Mouse (Mus musculus) lung, postnatal 0 days (tissue): ENCODE measurements at regions not wholly inside any gene's neighbourhood (a gene's known extent, or its start where the extent isn't known, plus 50 kb on each side); places are given as distances from the start of the nearest gene placed in this dataset.
"Not testable (repeated sequence)": the region's sequence is repeated elsewhere in the genome, so short reads cannot be mapped to it uniquely, and the experiment has no call there.

Experiments used
- ATAC-seq: fragments of 200-750 bp; cut with Nextera tagmentation; 2 replicates; pipeline ENCODE4 v1.8.0; 2017; ENCODE audit warnings: moderate library complexity
- DNase-seq: peaks from one replicate; pipeline ENCODE4 v3.0.0-alpha.2; 2016; ENCODE audit warnings: low spot score
- H3K27ac ChIP-seq: fragments of 300-500 bp; sonication (generic); 2 replicates; pipeline ENCODE4 v1.5.1; 2014; ENCODE audit warnings: antibody characterized with exemption, mild to moderate bottlenecking, low read length, mixed read lengths
- H3K27me3 ChIP-seq: fragments of 300-500 bp; sonication (generic); replicated peaks from 2 replicates; pipeline ENCODE4 v1.6.1; 2014; ENCODE audit warnings: low read length, mixed read lengths; ENCODE audit not compliant: insufficient read depth
- H3K36me3 ChIP-seq: fragments of 300-500 bp; sonication (generic); 2 replicates; pipeline ENCODE4 v1.6.1; 2014; ENCODE audit warnings: low read length, mixed read lengths; ENCODE audit not compliant: insufficient read depth
- H3K4me1 ChIP-seq: fragments of 300-500 bp; sonication (generic); 2 replicates; pipeline ENCODE4 v1.6.1; 2014; ENCODE audit warnings: antibody characterized with exemption, low read depth, low read length, mixed read lengths; ENCODE audit not compliant: insufficient read depth
- H3K4me2 ChIP-seq: fragments of 300-500 bp; sonication (generic); replicated peaks from 2 replicates; pipeline ENCODE4 v1.6.1; 2014; ENCODE audit warnings: low read depth, mild to moderate bottlenecking, low read length, moderate library complexity, mixed read lengths
- H3K4me3 ChIP-seq: fragments of 300-500 bp; sonication (generic); 2 replicates; pipeline ENCODE4 v1.5.1; 2014; ENCODE audit warnings: low read depth, low read length
- H3K9ac ChIP-seq: fragments of 300-500 bp; sonication (generic); replicated peaks from 2 replicates; pipeline ENCODE4 v1.6.1; 2014; ENCODE audit warnings: low read depth, mild to moderate bottlenecking
- H3K9me3 ChIP-seq: fragments of 300-500 bp; sonication (generic); 2 replicates; pipeline ENCODE4 v1.6.1; 2016; ENCODE audit warnings: low read length, mixed read lengths
- CTCF ChIP-seq: IDR thresholded peaks from 2 replicates; pipeline ENCODE4 v1.5.1; 2016; ENCODE audit warnings: antibody characterized with exemption, mild to moderate bottlenecking
- WGBS: fragments of 180-500 bp; shearing (Covaris S2); extraction: QIAGEN DNeasy Blood & Tissue Kit; methylation state at CpG from one replicate; pipeline ENCODE4 v1.1.7; 2014; 5-methylcytosine and 5-hydroxymethylcytosine counted together

DNA sequence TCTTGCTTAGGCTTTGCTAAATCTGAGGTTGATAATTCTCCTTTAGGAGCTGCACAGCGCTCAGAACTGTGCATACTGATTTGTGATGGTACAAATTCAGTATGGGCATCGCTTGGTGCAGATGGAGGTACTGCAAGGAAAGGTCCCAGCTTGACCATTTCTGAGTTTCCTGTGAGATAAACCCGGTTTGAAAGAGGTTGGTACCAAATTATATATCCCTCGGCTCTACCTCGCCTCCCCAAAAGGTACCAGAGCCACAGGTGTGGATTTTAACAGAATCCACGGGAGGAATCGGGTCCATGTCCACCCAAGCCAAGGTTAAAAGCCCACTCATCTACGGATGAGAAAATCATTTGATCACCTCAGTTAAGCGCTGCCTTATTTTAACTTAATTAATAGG, 172.5 kb upstream of the Zfp808 start:
- not testable (repeated sequence) for H3K36me3 ChIP-seq, H3K4me1 ChIP-seq, H3K27ac ChIP-seq, DNase-seq, H3K4me3 ChIP-seq, ATAC-seq, H3K4me2 ChIP-seq, H3K27me3 ChIP-seq, H3K9ac ChIP-seq, H3K9me3 ChIP-seq
- 79% methylated on average over 8 of the region's 9 CpGs for WGBS

DNA sequence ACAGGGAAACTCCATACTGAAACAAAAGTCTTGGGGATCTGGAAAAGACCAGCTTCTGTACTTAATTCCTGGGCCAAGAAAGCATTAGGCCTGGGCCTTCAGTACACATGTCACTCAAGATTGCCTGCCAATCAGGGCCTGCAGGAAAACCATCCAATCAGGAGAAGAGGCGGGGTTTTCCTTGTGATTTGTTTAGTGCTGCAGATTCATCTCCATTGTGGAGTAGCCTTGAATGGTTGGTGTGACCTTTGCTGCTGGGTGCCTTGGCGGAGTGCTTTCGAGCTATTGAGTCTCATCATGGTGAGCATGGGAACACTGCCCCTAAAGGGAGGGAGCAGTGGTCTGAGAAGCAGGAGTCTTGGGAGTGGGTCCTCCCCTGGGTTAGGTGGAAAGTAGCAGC, 150.8 kb upstream of the Zfp808 start:
- not testable (repeated sequence) for H3K4me3 ChIP-seq, H3K36me3 ChIP-seq, H3K4me2 ChIP-seq, H3K9ac ChIP-seq, H3K4me1 ChIP-seq, DNase-seq, H3K27me3 ChIP-seq, H3K9me3 ChIP-seq, ATAC-seq, H3K27ac ChIP-seq
- 81% methylated on average over 3 of the region's 3 CpGs for WGBS

DNA sequence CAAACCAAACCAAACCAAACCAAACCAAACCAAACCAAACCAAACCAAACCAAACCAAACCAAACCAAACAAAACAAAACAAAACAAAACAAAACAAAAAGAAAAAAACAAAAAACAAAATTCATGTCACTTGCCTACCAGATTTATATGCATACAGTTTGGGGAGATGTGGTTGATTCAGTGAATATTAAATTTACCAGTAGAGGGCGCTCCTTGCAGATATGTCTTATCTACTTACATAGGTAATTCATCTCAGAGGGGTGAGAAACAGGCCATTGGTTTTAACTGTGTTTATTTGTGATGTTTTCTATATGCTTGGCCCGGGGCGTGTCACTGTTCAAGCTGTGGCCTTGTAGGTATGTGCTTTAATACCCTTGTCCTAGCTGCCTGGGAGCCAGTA, 133.2 kb upstream of the Zfp808 start:
- 62% methylated on average over 3 of the region's 3 CpGs for WGBS
- H3K4me2 ChIP-seq, H3K9ac ChIP-seq, H3K9me3 ChIP-seq, H3K27me3 ChIP-seq, H3K36me3 ChIP-seq, H3K27ac ChIP-seq, DNase-seq, ATAC-seq, H3K4me3 ChIP-seq, H3K4me1 ChIP-seq: not testable (repeated sequence)

DNA sequence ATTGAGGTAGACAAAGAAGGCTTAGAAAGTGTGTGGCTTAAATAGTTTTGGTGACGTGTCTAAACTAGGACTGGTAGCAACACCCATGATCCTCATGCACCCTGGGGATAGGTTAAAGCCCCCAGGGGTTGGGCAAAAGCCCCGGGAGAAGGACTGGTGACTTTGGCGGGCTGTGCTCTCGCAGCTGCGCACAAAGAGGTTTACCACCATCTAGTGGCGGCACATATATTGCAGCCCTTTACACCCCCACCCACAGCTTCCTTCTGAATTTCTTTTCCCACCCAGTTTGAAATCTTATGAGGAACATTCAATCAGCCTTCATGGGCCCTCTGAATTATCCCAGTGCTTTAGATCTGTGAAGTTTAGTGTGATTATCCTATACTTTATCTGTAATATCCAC, 130.9 kb upstream of the Zfp808 start:
- not testable (repeated sequence) for H3K9me3 ChIP-seq, H3K4me1 ChIP-seq, H3K27ac ChIP-seq, H3K27me3 ChIP-seq, H3K9ac ChIP-seq, ATAC-seq, DNase-seq, H3K36me3 ChIP-seq, H3K4me3 ChIP-seq
- peak; percentile 48 for TF ChIP-seq CTCF
- WGBS: 4% methylated on average over 6 of the region's 6 CpGs
- peak overlapping the region; percentile 27; the same call in 1 of the 2 replicates for H3K4me2 ChIP-seq

DNA sequence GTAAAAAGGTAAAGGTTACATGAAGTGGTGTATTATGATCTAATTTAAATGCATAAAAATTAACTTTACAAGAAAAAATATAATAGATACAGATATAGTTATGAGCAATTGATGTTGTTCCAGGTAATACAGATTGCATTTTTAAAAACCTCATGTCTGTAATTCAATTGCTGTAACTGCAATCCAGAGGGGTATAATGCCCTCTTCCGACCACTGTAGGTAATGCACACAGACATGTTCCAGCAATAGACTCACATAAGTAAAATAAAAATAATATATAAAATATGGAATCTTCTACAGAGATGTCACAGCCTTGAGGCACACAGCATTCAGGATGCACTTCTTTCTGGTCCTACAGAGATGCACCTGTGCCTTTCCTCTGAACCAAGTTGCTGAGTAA, 122.4 kb upstream of the Zfp808 start:
- not testable (repeated sequence) for H3K36me3 ChIP-seq, H3K4me2 ChIP-seq, ATAC-seq, H3K27ac ChIP-seq, H3K27me3 ChIP-seq, DNase-seq, H3K4me3 ChIP-seq, H3K9me3 ChIP-seq, H3K4me1 ChIP-seq, H3K9ac ChIP-seq
- 79% methylated on average over 1 of the region's 1 CpGs for WGBS

DNA sequence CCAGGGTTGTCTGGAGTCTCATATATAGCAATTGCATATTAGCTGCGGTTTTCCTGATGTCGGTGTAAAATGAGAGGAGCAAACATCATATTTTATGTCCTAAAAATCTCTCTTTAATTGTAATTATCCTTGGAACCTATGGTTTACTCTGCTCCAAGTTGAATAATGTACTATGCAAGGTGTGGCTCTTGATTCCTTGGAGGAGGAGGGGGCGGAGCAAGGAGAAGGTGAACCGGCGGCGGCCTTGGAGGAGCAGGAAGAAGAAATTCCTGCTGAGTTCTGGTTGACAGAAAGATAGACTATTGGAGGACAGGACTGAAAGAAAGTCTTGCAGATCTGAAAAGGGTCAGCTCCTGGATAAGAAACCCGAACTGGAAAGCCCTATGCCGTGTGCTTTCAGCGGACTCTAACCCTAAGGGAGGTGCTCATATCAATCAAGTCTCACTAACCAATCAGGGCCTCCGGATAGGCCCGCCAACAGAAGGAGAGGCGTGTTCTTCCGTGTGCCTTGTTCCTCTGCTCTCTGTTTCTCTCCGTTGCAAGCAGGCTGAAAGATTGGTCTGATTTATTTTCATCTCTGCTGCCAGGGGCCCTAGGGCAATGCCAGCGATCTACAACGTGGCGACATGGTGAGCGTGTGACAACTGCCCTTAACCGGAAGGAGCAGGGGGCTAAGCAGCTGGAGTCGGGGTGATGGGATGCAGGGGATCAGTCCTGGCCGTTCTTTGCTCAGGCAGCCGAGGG, 114.1 kb upstream of the Zfp808 start:
- H3K9me3 ChIP-seq, H3K27ac ChIP-seq, H3K4me1 ChIP-seq, H3K36me3 ChIP-seq, H3K27me3 ChIP-seq: not testable (repeated sequence)
- H3K4me2 ChIP-seq: peak overlapping the region; percentile 63
- ATAC-seq: peak; percentile 67
- peak overlapping the region; percentile 58 for H3K4me3 ChIP-seq
- peak overlapping the region; percentile 39 for H3K9ac ChIP-seq
- DNase-seq: peak; percentile 65
- under 1% methylated on average over 22 of the region's 22 CpGs for WGBS

DNA sequence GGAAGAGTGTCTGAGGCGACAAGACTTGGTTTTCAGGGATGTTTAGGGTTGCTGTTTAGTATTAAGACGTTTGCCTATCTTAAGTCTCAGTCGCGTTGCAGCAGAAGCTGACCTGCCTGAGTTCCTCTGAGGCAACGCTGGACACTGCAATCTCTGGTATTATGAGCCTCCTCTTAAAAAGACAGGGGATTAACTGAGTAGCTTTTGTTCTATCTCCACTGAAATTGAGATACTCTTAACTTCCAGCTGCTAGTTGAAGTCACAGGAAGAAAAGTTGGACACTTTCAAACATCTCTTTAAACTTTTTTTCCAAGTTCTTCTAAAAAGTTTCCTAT, 113.6 kb upstream of the Zfp808 start:
- H3K4me2 ChIP-seq: peak overlapping the region; percentile 63
- not testable (repeated sequence) for ATAC-seq, H3K36me3 ChIP-seq, H3K27ac ChIP-seq, H3K27me3 ChIP-seq, H3K4me1 ChIP-seq, H3K9me3 ChIP-seq
- H3K4me3 ChIP-seq: peak overlapping the region; percentile 58
- WGBS: 0% methylated on average over 5 of the region's 5 CpGs
- H3K9ac ChIP-seq: peak overlapping the region; percentile 39
- DNase-seq: peak; percentile 5

DNA sequence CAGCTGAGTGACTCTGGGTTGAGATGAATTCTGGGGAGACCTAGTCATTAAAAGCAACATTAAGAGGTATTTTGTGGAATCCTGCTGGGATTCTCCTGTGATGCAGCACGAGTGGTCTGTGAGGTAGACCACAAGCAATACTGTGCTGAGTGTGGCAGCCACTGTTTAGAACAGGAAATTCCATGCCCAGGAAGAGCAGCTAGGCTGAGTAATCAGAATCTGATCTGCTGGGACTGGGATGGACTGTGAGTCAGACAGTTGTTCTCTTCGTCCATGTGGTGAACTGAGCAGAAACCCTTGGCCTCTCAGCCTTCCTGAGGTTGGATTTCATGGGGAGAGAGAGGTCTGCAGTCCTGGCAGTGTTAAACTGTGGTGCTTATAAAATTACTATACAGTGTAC, 92.0 kb upstream of the Zfp808 start:
- not testable (repeated sequence) for DNase-seq, H3K9ac ChIP-seq, H3K27ac ChIP-seq, H3K27me3 ChIP-seq, H3K4me2 ChIP-seq, H3K36me3 ChIP-seq, H3K9me3 ChIP-seq, H3K4me3 ChIP-seq, ATAC-seq, H3K4me1 ChIP-seq
- 86% methylated on average over 2 of the region's 2 CpGs for WGBS

DNA sequence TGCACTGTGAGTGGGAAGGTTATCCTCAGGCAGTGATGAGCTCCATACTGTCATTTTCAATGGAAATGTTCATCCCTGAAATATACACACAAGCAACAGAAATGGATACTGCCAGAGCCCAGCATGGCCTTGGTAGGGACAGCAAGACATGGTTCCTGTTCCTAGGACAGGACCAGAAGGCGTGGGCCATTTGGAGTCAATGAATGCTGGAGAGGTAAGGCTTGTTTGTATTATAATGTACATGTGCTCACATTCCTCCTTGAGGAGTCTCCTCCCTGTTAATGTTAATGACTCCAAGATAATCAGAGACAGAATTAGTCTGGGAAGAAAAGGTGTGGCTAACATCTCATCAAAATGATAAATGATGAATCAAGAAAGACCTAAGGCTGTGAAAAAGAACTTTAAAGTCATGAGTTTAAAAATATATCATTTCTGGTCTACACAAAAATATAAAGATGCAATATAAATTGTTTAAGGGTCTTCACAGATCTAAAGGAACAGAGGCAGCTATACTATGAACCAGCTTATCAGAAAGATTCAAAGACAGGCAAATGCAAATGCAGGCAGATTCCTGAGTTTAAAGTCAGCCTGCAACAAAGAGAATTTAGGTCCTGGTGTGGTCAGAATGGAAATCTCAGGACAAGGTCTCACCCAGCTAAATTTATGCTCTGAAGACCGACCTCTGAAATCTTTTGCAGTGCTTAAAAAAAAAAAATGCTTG, 51.6 kb upstream of the Zfp808 start:
- not testable (repeated sequence) for DNase-seq, H3K4me1 ChIP-seq, H3K4me3 ChIP-seq, H3K27ac ChIP-seq, H3K9me3 ChIP-seq, H3K27me3 ChIP-seq, H3K36me3 ChIP-seq, ATAC-seq, H3K4me2 ChIP-seq, H3K9ac ChIP-seq
- WGBS: 59% methylated on average over 2 of the region's 2 CpGs
